Mouse (Mus musculus) ES-Bruce4 (cell line): Measurements from ENCODE around the gene Chchd6. TPM values are rescaled to one million over a fixed set of nuclear protein-coding genes. Genes with fewer than 3 reads are reported as not detected.

Experiments used
- H3K27ac ChIP-seq: 2 replicates; pipeline ENCODE4 v1.5.1; 2012; ENCODE audit warnings: low read length, inconsistent platforms; ENCODE audit not compliant: insufficient read depth
- H3K27me3 ChIP-seq: 2 replicates; pipeline ENCODE4 v1.6.1; 2012; ENCODE audit warnings: mild to moderate bottlenecking, low read length, inconsistent platforms; ENCODE audit not compliant: control insufficient read depth, poor library complexity, insufficient read depth, severe bottlenecking
- H3K36me3 ChIP-seq: 2 replicates; pipeline ENCODE4 v1.6.1; 2012; ENCODE audit warnings: inconsistent platforms, mild to moderate bottlenecking, low read length, moderate library complexity; ENCODE audit not compliant: control insufficient read depth, poor library complexity, insufficient read depth, severe bottlenecking
- H3K4me1 ChIP-seq: one replicate; pipeline ENCODE4 v1.8.1; 2011; ENCODE audit warnings: low read length; ENCODE audit not compliant: control insufficient read depth, insufficient read depth
- H3K4me3 ChIP-seq: 2 replicates; pipeline ENCODE4 v1.5.1; 2011; ENCODE audit warnings: low read depth, mild to moderate bottlenecking, low read length
- H3K9ac ChIP-seq: 2 replicates; pipeline ENCODE4 v1.6.1; 2012; ENCODE audit warnings: low read depth, mild to moderate bottlenecking, inconsistent platforms; ENCODE audit not compliant: poor library complexity, severe bottlenecking
- H3K9me3 ChIP-seq: replicated peaks from 2 replicates; pipeline ENCODE4 v1.6.1; 2012; ENCODE audit warnings: mild to moderate bottlenecking, low read length, inconsistent platforms; ENCODE audit not compliant: control insufficient read depth, poor library complexity, insufficient read depth, severe bottlenecking
- CTCF ChIP-seq: IDR thresholded peaks from one replicate; pipeline ENCODE4 v1.8.1; 2011; ENCODE audit warnings: low read depth, low read length
- EP300 ChIP-seq: IDR thresholded peaks from 2 replicates; pipeline ENCODE4 v1.6.1; 2011; ENCODE audit warnings: low read depth, low read length; ENCODE audit not compliant: insufficient read depth
- POLR2A ChIP-seq: IDR thresholded peaks from one replicate; pipeline ENCODE4 v1.8.1; 2011; ENCODE audit warnings: low read length; ENCODE audit not compliant: insufficient read depth
- polyA plus RNA-seq: library from polyadenylated mRNA; stranded (reverse); fragments of >200 nt; gene quantifications from 2 replicates; pipeline ENCODE4 v1.2.4, GENCODE M21; 2011; ENCODE audit warnings: low read depth; ENCODE audit not compliant: missing spikeins, insufficient read depth, insufficient read length

Gene Chchd6
- polyA plus RNA-seq, 1 experiment, result 10.1 TPM

DNA sequence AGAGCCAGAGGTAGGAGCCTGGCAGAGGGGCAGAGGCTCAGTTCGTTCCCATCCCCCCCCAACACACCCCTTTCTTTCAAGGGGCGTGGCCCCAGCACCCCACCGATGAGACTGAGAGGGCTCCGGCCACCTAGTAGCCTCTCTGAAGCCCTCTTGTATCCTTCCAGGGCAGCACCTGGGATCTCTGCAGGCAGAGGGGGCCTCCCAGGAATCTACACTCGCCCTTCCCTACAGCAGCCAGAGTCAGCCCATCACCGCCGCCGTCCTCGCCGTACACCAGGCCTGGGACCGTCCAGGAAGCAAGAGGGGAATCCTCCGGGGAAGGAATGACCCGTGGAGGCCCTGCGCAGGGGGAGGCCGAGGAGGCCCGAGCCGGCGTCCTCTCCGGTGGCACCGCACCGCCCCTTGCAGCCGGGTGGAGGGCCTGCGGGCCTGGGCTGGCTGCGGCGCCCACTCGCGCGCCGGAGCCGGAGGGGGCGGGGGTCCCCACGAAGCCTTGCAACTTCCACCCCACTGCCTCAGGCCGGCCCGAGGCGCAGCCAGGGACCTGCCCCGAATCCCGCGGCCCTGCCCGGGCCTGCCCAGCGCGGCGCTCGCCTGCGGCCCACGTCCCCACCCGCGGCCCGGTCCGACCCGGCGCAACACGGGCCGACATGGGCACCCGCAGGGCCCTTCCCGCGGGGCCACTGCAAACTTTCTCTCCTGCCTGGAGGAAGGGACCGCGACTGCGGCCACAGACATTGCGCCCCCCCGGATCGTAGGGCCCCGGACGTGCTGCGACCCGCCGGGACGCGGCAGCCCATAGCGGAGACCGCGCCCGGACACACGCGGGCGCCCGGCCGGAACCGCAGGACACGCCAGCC, 233.8 kb downstream of the Chchd6 start:
- H3K9ac ChIP-seq, result peak overlapping the region; percentile 97
- H3K4me1 ChIP-seq, result peaks cover 3% of the 10 kb centered on the region
- peak overlapping the region; percentile 94 for H3K4me3 ChIP-seq
- no peaks in the 10 kb centered on the region for H3K9me3 ChIP-seq
- no peaks in the 10 kb centered on the region for H3K27me3 ChIP-seq
- no peaks in the 10 kb centered on the region for H3K36me3 ChIP-seq
- no peak overlapping the region for H3K27ac ChIP-seq
- no peak for TF ChIP-seq CTCF
- TF ChIP-seq EP300, result no peak
- TF ChIP-seq POLR2A, result no peak

DNA sequence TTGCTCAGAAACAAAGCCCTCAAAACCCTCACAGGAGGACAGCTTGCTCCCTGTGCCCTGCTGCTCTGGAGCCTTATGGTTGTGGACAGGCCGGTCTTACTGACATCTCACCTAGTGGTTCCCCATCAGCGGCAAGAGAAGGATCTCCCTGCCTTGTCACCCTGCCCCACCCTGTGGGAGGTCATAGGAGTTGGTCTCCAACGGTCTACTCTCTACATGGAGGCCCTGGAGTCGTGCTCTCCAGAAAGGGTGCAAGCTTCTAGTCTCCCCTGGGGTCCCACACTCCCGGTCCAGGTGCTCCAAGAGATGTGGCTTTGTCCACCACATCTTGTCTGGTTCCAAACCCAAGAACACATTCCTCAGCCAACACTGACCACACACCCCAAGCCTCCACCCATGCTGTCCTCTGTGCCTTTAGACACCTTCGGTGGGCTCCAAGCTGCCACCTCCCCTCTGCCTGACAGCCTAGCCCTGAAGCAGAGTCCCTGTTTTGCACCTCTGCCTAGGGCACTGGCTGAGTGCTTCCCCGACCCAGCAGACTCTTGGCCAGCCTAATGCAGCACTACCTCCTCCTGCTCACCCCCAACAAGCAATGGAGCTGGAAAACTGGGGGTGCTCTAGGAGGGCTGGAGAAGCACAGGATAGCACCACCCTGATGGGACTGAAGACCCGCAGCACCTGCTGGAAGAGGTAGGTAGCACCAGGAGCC, 234.6 kb downstream of the Chchd6 start:
- H3K9me3 ChIP-seq, result no peaks in the 10 kb centered on the region
- no peak for TF ChIP-seq POLR2A
- no peak for TF ChIP-seq CTCF
- TF ChIP-seq EP300, result no peak
- H3K27ac ChIP-seq, result no peak overlapping the region
- H3K36me3 ChIP-seq, result no peaks in the 10 kb centered on the region
- H3K4me3 ChIP-seq, result peak overlapping the region; percentile 94
- peaks cover 3% of the 10 kb centered on the region for H3K4me1 ChIP-seq
- no peaks in the 10 kb centered on the region for H3K27me3 ChIP-seq
- peak overlapping the region; percentile 97 for H3K9ac ChIP-seq

GRCm38 (mm10) chr6:89359771-89360708, 235.4 kb downstream of the Chchd6 start:
- no peaks in the 10 kb centered on the region for H3K9me3 ChIP-seq
- no peak overlapping the region for H3K9ac ChIP-seq
- no peaks in the 10 kb centered on the region for H3K36me3 ChIP-seq
- no peaks in the 10 kb centered on the region for H3K27me3 ChIP-seq
- TF ChIP-seq CTCF (no peak), POLR2A (no peak), EP300 (no peak)
- no peak overlapping the region for H3K27ac ChIP-seq
- peaks cover 3% of the 10 kb centered on the region for H3K4me1 ChIP-seq
- H3K4me3 ChIP-seq, result no peak overlapping the region

DNA sequence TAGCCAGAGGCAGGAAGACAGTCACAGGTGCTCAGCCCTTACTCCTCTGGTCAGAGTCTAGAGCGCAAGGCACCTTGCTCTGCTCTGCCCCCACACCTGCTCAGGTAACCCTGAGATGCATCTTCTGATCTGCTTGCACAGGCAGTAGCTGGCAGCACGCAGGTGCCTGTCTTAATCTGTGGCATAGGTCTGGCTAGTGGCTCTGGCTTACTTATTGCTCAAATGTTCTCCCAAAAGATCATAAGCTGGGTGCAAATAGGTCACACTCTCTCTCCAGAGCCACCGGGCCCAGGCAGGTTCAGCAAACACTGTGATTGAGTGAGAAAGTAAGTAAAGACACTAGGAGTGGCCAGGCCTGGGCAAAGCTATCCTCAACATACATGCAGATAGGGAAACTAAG, 236.3 kb downstream of the Chchd6 start:
- no peak overlapping the region for H3K27ac ChIP-seq
- peaks cover 3% of the 10 kb centered on the region for H3K4me1 ChIP-seq
- no peak overlapping the region for H3K9ac ChIP-seq
- no peaks in the 10 kb centered on the region for H3K9me3 ChIP-seq
- no peak overlapping the region for H3K4me3 ChIP-seq
- no peaks in the 10 kb centered on the region for H3K36me3 ChIP-seq
- no peaks in the 10 kb centered on the region for H3K27me3 ChIP-seq
- TF ChIP-seq POLR2A, result no peak
- no peak for TF ChIP-seq EP300
- TF ChIP-seq CTCF, result no peak

DNA sequence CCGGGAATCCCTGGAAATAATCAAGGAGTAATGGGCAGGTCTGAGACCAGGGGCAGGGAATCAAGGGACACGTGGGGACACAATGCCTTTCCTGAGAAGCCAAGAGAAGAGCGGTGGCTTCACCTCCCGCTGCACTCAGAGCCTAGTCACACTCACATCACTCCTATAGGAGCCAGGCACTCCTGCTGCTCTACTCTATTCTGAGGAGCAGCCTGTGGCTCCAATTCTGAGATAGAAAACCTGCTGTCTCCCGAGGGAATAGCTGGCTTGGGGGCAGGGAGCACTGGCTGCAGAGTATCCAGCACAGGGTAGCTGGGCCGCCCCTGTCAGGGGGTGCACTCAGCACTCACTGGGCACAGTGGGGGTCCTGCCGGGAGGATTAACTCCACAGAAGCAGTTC, 239.8 kb downstream of the Chchd6 start:
- Histone ChIP-seq H3K9ac (no peak overlapping the region), H3K9me3 (no peaks in the 10 kb centered on the region), H3K27ac (no peak overlapping the region), H3K4me3 (no peak overlapping the region), H3K4me1 (peaks cover 3% of the 10 kb centered on the region), H3K36me3 (peaks cover 3% of the 10 kb centered on the region; the same call in 1 of the 2 replicates), H3K27me3 (no peaks in the 10 kb centered on the region)
- TF ChIP-seq POLR2A (no peak), CTCF (no peak), EP300 (no peak)
